ENCODE assay signal across 18 mouse cellular contexts in the genomic region with DNA sequence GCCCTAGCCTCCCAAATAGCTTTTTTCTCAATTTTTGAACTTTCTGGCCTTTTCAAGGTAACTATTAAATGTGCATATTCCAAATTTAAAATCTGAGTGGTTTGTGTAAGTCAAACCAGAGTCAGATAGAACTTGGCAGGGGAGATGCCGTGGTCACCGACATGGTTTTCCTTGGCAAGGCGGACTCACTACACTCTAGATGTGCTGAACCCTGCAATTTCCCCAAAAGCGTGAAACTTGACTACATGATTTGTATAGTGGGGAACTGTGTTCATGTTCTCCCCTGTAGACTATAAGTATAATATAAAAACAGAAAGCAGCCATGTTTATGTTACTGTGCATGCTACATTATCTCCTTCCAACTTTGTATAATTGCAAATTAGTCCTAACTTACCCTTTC. TPM values are rescaled to one million over a fixed set of nuclear protein-coding genes. Genes with fewer than 3 reads are reported as not detected.
A peak's percentile ranks its signal among the peaks of the same experiment; 100 is the strongest.
DNase-seq lines count a peak whose midpoint lies in the region; ATAC-seq lines count a peak whose summit lies in the region.
"Had no signal": no experiment of that assay in that cellular context is flagged by ENCODE, and none has a peak within 500 bp of the region (broad histone marks: within the 10 kb centered on the region; RNA-seq: fewer than 3 reads in every experiment).

No protein-coding gene starts in this region.

- no peaks in the 10 kb centered on the region for H3K27me3 ChIP-seq in embryonic facial prominence, embryonic 14.5 days (replicated peaks; ENCODE audit: control insufficient read depth, insufficient read depth, low read length)
- no peaks in the 10 kb centered on the region for H3K27me3 ChIP-seq in embryonic facial prominence, embryonic 10.5 days (replicated peaks; ENCODE audit: low read depth, poor library complexity, severe bottlenecking)
- no peaks in the 10 kb centered on the region for H3K27me3 ChIP-seq in embryonic facial prominence, embryonic 15.5 days
- H3K27me3 ChIP-seq: CH12.LX, Patski had no signal

- no peak overlapping the region for H3K4me3 ChIP-seq in embryonic facial prominence, embryonic 14.5 days (ENCODE audit: low read depth, low read length)
- no peak overlapping the region for H3K4me3 ChIP-seq in embryonic facial prominence, embryonic 10.5 days
- H3K4me3 ChIP-seq in embryonic facial prominence, embryonic 15.5 days (replicated peaks), result no peak overlapping the region

- peak; percentile 63 for DNase-seq in embryonic facial prominence, embryonic 14.5 days (ENCODE audit: low spot score)
- DNase-seq in embryonic facial prominence, embryonic 10.5 days (ENCODE audit: low spot score), result no peak
- DNase-seq: adrenal gland, adult 2 months; adrenal gland, adult 8-10 months; adrenal gland, postnatal 10 days; adrenal gland, postnatal 14 days; adrenal gland, postnatal 25 days; adrenal gland, postnatal 36 days; B cell, adult 2 months; cerebellum, adult 11 months; cerebellum, adult 11-12 months; cerebellum, adult 18-20 months had no signal

- H3K4me1 ChIP-seq in embryonic facial prominence, embryonic 14.5 days (ENCODE audit: control insufficient read depth, insufficient read depth, low read length), result no peaks in the 10 kb centered on the region
- no peaks in the 10 kb centered on the region for H3K4me1 ChIP-seq in embryonic facial prominence, embryonic 10.5 days
- H3K4me1 ChIP-seq in embryonic facial prominence, embryonic 15.5 days, result no peaks in the 10 kb centered on the region

- no peak overlapping the region for H3K4me2 ChIP-seq in embryonic facial prominence, embryonic 14.5 days (ENCODE audit: low read depth, low read length)
- H3K4me2 ChIP-seq in embryonic facial prominence, embryonic 15.5 days (replicated peaks), result no peak overlapping the region

- H3K9me3 ChIP-seq in embryonic facial prominence, embryonic 14.5 days (ENCODE audit: control insufficient read depth, low read length), result no peaks in the 10 kb centered on the region
- H3K9me3 ChIP-seq in embryonic facial prominence, embryonic 10.5 days, result no peaks in the 10 kb centered on the region
- no peaks in the 10 kb centered on the region for H3K9me3 ChIP-seq in embryonic facial prominence, embryonic 15.5 days (replicated peaks)
- H3K9me3 ChIP-seq: G1E had no signal

- no peak overlapping the region for H3K27ac ChIP-seq in embryonic facial prominence, embryonic 14.5 days (replicated peaks; ENCODE audit: low read depth, low read length)
- H3K27ac ChIP-seq in embryonic facial prominence, embryonic 10.5 days (replicated peaks), result no peak overlapping the region
- no peak overlapping the region for H3K27ac ChIP-seq in embryonic facial prominence, embryonic 15.5 days (replicated peaks)

- 85% methylated on average over 4 of the region's 4 CpGs for WGBS in embryonic facial prominence, embryonic 14.5 days
- WGBS in embryonic facial prominence, embryonic 10.5 days, result 97% methylated on average over 4 of the region's 4 CpGs
- WGBS in embryonic facial prominence, embryonic 15.5 days, result 77% methylated on average over 4 of the region's 4 CpGs

- no peak overlapping the region for H3K9ac ChIP-seq in embryonic facial prominence, embryonic 14.5 days (ENCODE audit: low read depth, low read length)
- no peak overlapping the region for H3K9ac ChIP-seq in embryonic facial prominence, embryonic 15.5 days

- ATAC-seq in embryonic facial prominence, embryonic 14.5 days (ENCODE audit: low read depth), result no peak; the same call in 1 of the 2 replicates
- peak; percentile 72; the same call in 1 of the 2 replicates for ATAC-seq in embryonic facial prominence, embryonic 15.5 days (ENCODE audit: insufficient number of reproducible peaks, low FRiP score, low TSS enrichment, low read depth)
- ATAC-seq in activated CD4-positive, CD25-positive, alpha-beta regulatory T cell, adult 4 months, result no peak
- ATAC-seq: CD4-positive, CD25-positive, alpha-beta regulatory T cell, adult 4 months; Patski had no signal

- peaks cover 91% of the 10 kb centered on the region for H3K36me3 ChIP-seq in embryonic facial prominence, embryonic 14.5 days (ENCODE audit: control insufficient read depth, insufficient read depth, low read length)
- H3K36me3 ChIP-seq in embryonic facial prominence, embryonic 10.5 days (replicated peaks), result peaks cover 100% of the 10 kb centered on the region
- H3K36me3 ChIP-seq in embryonic facial prominence, embryonic 15.5 days, result peaks cover 65% of the 10 kb centered on the region

RNA-seq across cellular contexts. Expression of a gene that starts 57.3 kb away (rescaled TPM):
- polyA plus RNA-seq in embryonic facial prominence, embryonic 14.5 days (2014; fragmentation: Nextera tagmentation; extraction: Ambion mirVana), result 125 and 131 TPM in 2 replicates
- 77.9 and 78.3 TPM in 2 replicates for polyA plus RNA-seq in embryonic facial prominence, embryonic 10.5 days (2016; fragmentation: Nextera tagmentation; extraction: Ambion mirVana)
- 127 TPM in 2 replicates for polyA plus RNA-seq in embryonic facial prominence, embryonic 15.5 days (2015; fragmentation: Nextera tagmentation; extraction: Ambion mirVana)
- polyA plus RNA-seq in activated CD4-positive, CD25-positive, alpha-beta regulatory T cell, adult 4 months (2017; shearing (Covaris generic)), result 10 to 100 TPM; 57.2 to 72.6 TPM

RNA-seq across cellular contexts. Expression of a gene that starts 58.5 kb away (rescaled TPM):
- polyA plus RNA-seq in embryonic facial prominence, embryonic 14.5 days (2014; fragmentation: Nextera tagmentation; extraction: Ambion mirVana), result 270 and 324 TPM in 2 replicates
- 300 and 304 TPM in 2 replicates for polyA plus RNA-seq in embryonic facial prominence, embryonic 10.5 days (2016; fragmentation: Nextera tagmentation; extraction: Ambion mirVana)
- polyA plus RNA-seq in embryonic facial prominence, embryonic 15.5 days (2015; fragmentation: Nextera tagmentation; extraction: Ambion mirVana), result 222 and 228 TPM in 2 replicates
- 10 to 100 TPM; 47.7 to 53.5 TPM for polyA plus RNA-seq in activated CD4-positive, CD25-positive, alpha-beta regulatory T cell, adult 4 months (2017; shearing (Covaris generic))
